Mouse (Mus musculus): Measurements from ENCODE around the gene Cds2. TPM values are rescaled to one million over a fixed set of nuclear protein-coding genes. Genes with fewer than 3 reads are reported as not detected.
"Not testable (repeated sequence)": the region's sequence is repeated elsewhere in the genome, so short reads cannot be mapped to it uniquely, and the experiment has no call there.

Gene Cds2
- 13.4 and 17.4 TPM in 2 replicates for total RNA-seq (2017)

DNA sequence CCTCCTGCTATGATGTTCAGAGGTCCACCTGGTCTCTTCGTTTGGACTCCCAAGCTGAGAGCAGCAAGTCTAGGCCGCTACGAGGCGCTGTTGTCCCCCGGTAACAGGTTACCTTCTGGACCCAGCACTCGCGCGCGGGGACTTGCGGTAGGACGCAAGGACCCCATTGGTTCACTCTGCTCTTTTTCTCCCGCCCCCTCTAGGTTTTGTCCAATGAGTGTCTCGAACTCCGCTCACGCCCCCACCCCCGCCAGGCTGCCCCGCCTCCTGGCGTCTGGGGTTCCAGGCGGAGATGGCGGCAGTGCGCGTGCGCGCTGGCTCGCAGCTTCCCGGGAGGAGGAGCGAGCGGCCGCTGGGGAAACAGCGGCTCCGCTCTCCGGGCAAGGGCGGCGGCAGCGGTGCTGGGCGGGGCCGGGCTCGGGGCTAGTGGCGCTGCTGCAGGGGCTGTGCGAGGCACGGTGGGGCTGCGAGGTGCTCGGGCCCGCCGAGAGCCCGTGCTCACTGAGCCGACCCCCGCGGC is at the start of gene Cds2:
Gene Cds2 (plus strand): TSS at position 270 of the 520 bp plus-strand sequence.
- peak; percentile 95 for ATAC-seq (replicated peaks in 1 of 2; ENCODE audit: insufficient read depth in 1 of 2, low FRiP score in 2 of 2, low TSS enrichment in 1 of 2, low read depth in 1 of 2, poor library complexity in 2 of 2, severe bottlenecking in 2 of 2)

GRCm38 (mm10) chr2:132221611-132222073 is 41.3 kb upstream of the Cds2 start:
- no peak for ATAC-seq (replicated peaks in 1 of 2; ENCODE audit: insufficient read depth in 1 of 2, low FRiP score in 2 of 2, low TSS enrichment in 1 of 2, low read depth in 1 of 2, poor library complexity in 2 of 2, severe bottlenecking in 2 of 2)

DNA sequence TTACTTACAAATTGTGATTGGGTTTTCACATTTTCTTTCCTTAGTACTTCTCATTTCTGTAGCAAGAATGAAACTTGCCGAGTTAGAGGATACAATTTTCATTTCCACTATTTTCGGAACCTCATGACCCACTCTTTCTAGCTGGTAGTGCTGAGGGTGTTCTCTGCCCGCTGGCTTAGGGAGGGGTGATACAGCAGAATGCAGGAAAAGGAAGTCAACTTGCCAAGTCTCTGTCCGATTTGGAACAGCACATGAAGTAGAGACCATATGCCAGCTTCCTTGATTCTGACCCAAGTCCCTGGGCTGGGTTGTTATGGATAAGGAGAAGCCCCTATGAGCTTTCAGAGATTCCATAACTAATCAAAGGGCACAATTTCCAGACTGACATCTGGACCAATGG is 38.6 kb upstream of the Cds2 start:
- no peak for ATAC-seq (replicated peaks in 1 of 2; ENCODE audit: insufficient read depth in 1 of 2, low FRiP score in 2 of 2, low TSS enrichment in 1 of 2, low read depth in 1 of 2, poor library complexity in 2 of 2, severe bottlenecking in 2 of 2)

DNA sequence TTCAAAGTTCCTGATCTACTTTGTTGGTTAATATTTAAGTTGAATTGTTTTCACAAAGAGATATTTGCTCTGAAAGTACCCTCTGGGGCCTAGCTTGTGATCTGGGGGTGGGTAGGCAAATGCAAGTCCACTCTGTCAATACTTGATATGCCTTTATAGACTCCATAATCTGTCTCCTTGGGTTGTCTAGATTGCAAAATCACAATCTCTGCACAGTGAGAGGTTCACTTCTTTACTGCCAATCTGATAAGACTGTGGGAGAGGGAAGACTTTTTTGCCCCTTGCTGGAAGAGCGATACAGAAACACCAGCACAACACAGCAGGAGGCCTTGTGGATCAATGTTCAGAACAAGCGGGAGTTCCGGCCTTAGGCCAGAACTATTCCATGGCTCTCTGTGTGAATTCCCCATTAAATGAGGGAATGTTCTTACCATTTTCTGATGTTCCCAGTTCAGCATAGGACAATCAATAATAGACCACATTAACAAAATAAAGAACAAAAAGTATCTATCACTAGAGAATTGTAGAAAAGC is 30.5 kb upstream of the Cds2 start:
- no peak for ATAC-seq (replicated peaks in 1 of 2; ENCODE audit: insufficient read depth in 1 of 2, low FRiP score in 2 of 2, low TSS enrichment in 1 of 2, low read depth in 1 of 2, poor library complexity in 2 of 2, severe bottlenecking in 2 of 2)

DNA sequence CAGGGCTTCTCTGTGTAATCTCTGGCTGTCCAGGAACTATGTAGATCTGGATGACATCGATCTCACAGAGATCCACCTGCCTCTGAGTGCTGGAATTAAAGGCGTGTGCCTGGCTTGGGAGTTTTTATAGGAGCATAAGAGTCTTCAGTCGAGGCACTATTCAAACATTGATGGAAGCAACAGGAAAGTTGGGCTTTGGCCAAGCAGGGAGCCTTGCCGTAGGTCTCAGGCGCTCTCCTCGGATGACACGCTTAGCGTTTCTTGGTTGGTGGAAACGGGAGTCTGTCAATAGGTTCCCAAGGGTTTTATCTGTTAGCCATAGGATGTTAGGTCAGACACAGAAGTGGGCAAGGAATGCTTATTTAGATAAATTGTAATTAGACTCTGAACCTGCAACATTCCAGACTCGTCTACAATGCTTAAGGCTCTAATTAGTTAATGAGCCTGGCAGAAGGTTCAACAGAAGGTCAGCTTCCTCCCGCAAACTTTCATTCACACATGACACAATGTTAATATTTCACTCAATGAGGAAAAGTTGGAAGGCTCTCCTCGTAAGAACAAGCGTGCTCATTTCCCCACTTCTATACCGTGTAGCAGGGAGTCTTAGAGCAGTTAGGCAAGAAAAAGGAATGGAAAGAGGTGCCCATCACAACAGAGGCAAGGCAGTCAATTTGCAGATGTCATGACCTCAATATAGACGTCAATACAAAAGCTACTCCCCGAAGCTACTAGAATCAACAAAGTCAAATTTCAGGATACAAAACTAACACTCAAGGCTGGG is 28.8 kb upstream of the Cds2 start:
- no peak for ATAC-seq (replicated peaks in 1 of 2; ENCODE audit: insufficient read depth in 1 of 2, low FRiP score in 2 of 2, low TSS enrichment in 1 of 2, low read depth in 1 of 2, poor library complexity in 2 of 2, severe bottlenecking in 2 of 2)

DNA sequence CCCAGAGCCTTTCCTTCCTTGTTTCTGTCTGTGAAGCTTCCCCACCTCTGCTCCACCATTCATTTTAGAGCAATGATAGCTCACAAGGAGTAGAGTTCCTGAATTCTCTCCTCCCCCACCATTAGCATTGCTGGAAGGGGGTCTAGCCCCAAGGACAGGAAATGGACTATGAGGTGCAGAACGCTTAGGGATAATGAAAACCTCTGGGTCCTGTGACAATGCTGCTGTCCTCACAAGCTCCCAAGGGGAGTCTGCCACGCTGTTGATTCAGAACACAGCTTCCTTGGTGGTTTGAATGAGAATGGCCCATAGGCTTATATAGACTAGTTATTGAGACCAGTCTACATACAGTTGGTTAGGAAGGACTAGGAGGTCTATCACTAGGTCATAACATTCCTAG is 27.7 kb upstream of the Cds2 start:
- ATAC-seq (replicated peaks in 1 of 2; ENCODE audit: insufficient read depth in 1 of 2, low FRiP score in 2 of 2, low TSS enrichment in 1 of 2, low read depth in 1 of 2, poor library complexity in 2 of 2, severe bottlenecking in 2 of 2): no peak

GRCm38 (mm10) chr2:132235975-132236374 is 27.0 kb upstream of the Cds2 start:
- ATAC-seq (replicated peaks in 1 of 2; ENCODE audit: insufficient read depth in 1 of 2, low FRiP score in 2 of 2, low TSS enrichment in 1 of 2, low read depth in 1 of 2, poor library complexity in 2 of 2, severe bottlenecking in 2 of 2): no peak

- ATAC-seq (replicated peaks in 1 of 2; ENCODE audit: insufficient read depth in 1 of 2, low FRiP score in 2 of 2, low TSS enrichment in 1 of 2, low read depth in 1 of 2, poor library complexity in 2 of 2, severe bottlenecking in 2 of 2): not testable (repeated sequence)
Measured at GRCm38 (mm10) chr2:132239434-132239833, 23.5 kb upstream of the Cds2 start.

- ATAC-seq (replicated peaks in 1 of 2; ENCODE audit: insufficient read depth in 1 of 2, low FRiP score in 2 of 2, low TSS enrichment in 1 of 2, low read depth in 1 of 2, poor library complexity in 2 of 2, severe bottlenecking in 2 of 2): peak in 1 of 2 experiments; percentile 36; a peak in 1 of 4 replicates
Measured at GRCm38 (mm10) chr2:132240457-132240856, 22.5 kb upstream of the Cds2 start.

GRCm38 (mm10) chr2:132243370-132243769 is 19.6 kb upstream of the Cds2 start:
- ATAC-seq (replicated peaks in 1 of 2; ENCODE audit: insufficient read depth in 1 of 2, low FRiP score in 2 of 2, low TSS enrichment in 1 of 2, low read depth in 1 of 2, poor library complexity in 2 of 2, severe bottlenecking in 2 of 2): peak in 1 of 2 experiments; percentile 24; a peak in 1 of 4 replicates

GRCm38 (mm10) chr2:132247539-132248313 is 15.2 kb upstream of the Cds2 start, which contains the start of gene Tmem230:
Gene Tmem230, minus strand, starts transcription at chr2:132247807.
- peak; percentile 80 to 87 for ATAC-seq (replicated peaks in 1 of 2; ENCODE audit: insufficient read depth in 1 of 2, low FRiP score in 2 of 2, low TSS enrichment in 1 of 2, low read depth in 1 of 2, poor library complexity in 2 of 2, severe bottlenecking in 2 of 2)

DNA sequence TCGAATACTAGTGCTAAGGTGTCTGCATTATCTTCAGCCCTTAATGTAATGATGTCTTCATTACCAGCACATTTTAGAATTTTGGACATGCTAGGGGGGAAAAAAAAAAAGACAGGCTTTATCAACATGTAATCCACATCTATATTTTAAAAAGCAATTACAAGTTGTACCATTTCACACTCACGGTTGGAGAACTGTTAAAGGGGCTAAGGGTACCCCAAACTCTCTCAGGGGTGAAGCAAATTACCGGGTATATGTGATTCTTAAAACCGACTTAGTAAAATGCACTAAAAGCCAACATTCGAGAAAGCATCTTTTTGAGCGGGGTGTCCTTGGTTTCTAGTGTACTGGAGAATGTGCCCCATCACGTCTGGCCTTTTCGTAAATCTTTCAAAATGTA is 11.0 kb upstream of the Cds2 start:
- ATAC-seq (replicated peaks in 1 of 2; ENCODE audit: insufficient read depth in 1 of 2, low FRiP score in 2 of 2, low TSS enrichment in 1 of 2, low read depth in 1 of 2, poor library complexity in 2 of 2, severe bottlenecking in 2 of 2): no peak

GRCm38 (mm10) chr2:132252542-132253528 is 10.1 kb upstream of the Cds2 start, which contains the start of gene Pcna:
Gene Pcna, minus strand, starts transcription at chr2:132253314.
- peak; percentile 95 to 96 for ATAC-seq (replicated peaks in 1 of 2; ENCODE audit: insufficient read depth in 1 of 2, low FRiP score in 2 of 2, low TSS enrichment in 1 of 2, low read depth in 1 of 2, poor library complexity in 2 of 2, severe bottlenecking in 2 of 2)

DNA sequence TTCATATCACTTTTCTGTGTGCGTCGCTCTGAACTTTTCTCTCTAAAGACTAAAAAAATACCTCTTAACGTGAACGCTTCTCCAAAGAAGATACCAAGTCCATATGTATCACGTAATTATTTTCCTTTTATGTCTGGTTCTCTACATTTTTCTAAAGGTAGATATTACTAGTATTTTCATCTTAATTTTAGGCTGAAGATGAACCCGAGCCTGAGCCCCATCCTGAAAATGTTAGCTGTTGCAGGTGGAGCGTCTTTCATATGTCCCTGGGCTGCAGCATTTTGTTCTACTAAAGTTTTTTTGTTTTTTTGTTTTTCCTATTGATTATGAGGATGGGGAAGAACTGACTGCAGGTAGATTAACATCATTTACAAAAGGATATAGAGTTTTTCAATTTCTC is 9.3 kb upstream of the Cds2 start:
- ATAC-seq (replicated peaks in 1 of 2; ENCODE audit: insufficient read depth in 1 of 2, low FRiP score in 2 of 2, low TSS enrichment in 1 of 2, low read depth in 1 of 2, poor library complexity in 2 of 2, severe bottlenecking in 2 of 2): no peak

DNA sequence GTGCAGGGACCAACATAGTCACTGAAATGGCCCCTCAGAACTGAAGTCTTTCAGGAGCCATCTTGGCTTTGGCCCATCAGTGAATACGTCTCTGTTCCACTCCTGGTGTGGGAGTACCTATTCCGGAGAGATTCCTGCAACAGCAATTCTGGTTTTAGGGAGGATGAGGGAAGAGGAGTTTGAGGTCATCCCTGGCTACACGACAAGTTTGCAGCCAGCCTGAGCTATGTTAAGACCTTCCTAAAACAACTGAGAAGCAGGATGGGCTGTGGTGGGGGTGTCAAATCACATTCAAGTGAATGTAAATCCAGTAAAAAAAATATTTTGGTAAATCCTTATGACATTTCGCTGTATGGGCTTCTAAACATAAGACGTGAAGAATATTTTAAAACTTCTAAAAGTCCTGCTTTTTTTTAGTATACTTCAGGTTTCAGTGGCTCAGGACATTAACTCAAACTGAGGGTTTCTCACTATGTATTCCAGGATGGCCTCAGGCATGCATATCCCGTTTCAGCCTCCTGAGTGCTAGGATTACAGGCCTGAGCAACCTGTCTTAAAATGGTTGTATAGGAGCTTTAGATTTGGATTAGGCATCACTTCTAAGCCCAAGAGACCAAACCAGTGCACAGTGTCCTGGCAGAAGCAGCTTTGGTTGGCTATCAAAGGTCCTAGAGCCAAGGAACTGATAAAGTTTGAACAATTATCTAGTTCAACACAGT is 5.4 kb upstream of the Cds2 start:
- ATAC-seq (replicated peaks in 1 of 2; ENCODE audit: insufficient read depth in 1 of 2, low FRiP score in 2 of 2, low TSS enrichment in 1 of 2, low read depth in 1 of 2, poor library complexity in 2 of 2, severe bottlenecking in 2 of 2): no peak

- no peak for ATAC-seq (replicated peaks in 1 of 2; ENCODE audit: insufficient read depth in 1 of 2, low FRiP score in 2 of 2, low TSS enrichment in 1 of 2, low read depth in 1 of 2, poor library complexity in 2 of 2, severe bottlenecking in 2 of 2)
Measured at GRCm38 (mm10) chr2:132260601-132261000, 2.3 kb upstream of the Cds2 start.
